Mouse (Mus musculus): Measurements from ENCODE around the gene Fetub.
"Not testable (repeated sequence)": the region's sequence is repeated elsewhere in the genome, so short reads cannot be mapped to it uniquely, and the experiment has no call there.

Gene Fetub

DNA sequence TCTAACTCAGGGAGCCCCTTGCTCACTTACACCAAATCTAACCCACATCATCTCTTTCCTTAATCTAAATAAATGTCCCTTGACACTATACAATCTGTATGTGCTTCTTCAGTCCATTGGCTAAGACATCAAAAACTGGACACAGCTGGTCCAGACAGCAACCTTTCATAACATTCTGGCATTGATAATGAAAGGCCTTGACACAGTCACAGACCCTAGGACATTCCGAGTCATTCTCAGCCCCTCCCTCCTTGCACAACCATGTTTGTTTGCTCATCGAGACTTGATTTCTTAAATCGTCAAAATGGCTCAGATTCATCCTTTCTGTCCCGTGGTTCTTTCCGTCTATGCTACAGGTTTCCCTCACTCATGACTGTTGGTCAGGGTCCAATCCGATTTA is 8.8 kb upstream of the Fetub start:
- DNase-seq (ENCODE audit: low read depth in 1 of 2, low spot score in 2 of 2): no peak

GRCm38 (mm10) chr16:22911986-22912385 is 6.1 kb upstream of the Fetub start:
- DNase-seq (ENCODE audit: low read depth in 1 of 2, low spot score in 2 of 2): no peak

DNA sequence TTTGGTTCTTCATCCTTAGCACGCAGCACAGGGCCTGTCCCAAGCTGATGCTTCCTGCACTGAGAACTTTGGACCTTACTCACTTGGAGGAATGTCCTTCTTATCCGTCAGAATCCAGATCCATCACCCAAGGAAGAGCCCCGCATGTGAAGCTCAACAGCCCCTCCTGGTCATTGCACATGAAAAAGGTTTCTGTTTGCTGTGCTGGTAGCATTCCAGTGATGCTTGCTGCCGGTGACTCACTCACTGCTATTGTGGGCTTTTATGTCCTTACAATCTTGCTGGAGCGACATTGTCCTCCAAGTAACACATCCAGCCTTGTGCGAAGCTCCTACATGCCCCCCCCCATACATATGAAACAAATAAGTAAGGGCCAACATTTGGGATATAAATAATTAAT is 5.2 kb upstream of the Fetub start:
- no peak for DNase-seq (ENCODE audit: low read depth in 1 of 2, low spot score in 2 of 2)

GRCm38 (mm10) chr16:22914276-22914675 is 3.9 kb upstream of the Fetub start:
- DNase-seq (ENCODE audit: low read depth in 1 of 2, low spot score in 2 of 2): no peak

- no peak for DNase-seq (ENCODE audit: low read depth in 1 of 2, low spot score in 2 of 2)
Measured at GRCm38 (mm10) chr16:22918664-22919312, 654 bp downstream of the Fetub start.

- no peak for DNase-seq (ENCODE audit: low read depth in 1 of 2, low spot score in 2 of 2)
Measured at GRCm38 (mm10) chr16:22919971-22920854, 2.1 kb downstream of the Fetub start.

- no peak for DNase-seq (ENCODE audit: low read depth in 1 of 2, low spot score in 2 of 2)
Measured at GRCm38 (mm10) chr16:22921761-22922160, 3.6 kb downstream of the Fetub start.

GRCm38 (mm10) chr16:22922433-22922832 is 4.3 kb downstream of the Fetub start:
- no peak for DNase-seq (ENCODE audit: low read depth in 1 of 2, low spot score in 2 of 2)

DNA sequence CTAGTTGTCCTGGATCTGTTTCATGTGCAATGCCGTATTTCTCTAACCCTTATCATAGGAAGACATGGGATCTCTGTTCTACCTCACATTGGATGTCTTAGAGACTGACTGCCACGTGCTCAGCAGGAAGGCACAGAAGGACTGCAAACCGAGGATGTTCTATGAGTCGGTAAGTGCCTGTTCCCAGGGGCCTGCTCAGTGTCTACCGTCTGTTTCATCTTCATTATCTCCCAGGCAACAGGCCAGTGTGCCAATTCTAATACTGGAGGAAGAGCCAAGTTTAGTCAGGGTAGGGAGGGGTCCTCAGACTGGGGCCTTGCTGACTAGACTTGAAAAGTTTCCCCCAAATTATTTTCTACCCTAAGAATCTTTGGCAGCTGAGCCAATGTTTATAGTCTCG is 11.4 kb downstream of the Fetub start:
- no peak for DNase-seq (ENCODE audit: low read depth in 1 of 2, low spot score in 2 of 2)

- DNase-seq (ENCODE audit: low read depth in 1 of 2, low spot score in 2 of 2): no peak
Measured at GRCm38 (mm10) chr16:22931431-22932200, 13.5 kb downstream of the Fetub start.

- DNase-seq (ENCODE audit: low read depth in 1 of 2, low spot score in 2 of 2): no peak
Measured at GRCm38 (mm10) chr16:22937631-22938030, 19.5 kb downstream of the Fetub start.

DNA sequence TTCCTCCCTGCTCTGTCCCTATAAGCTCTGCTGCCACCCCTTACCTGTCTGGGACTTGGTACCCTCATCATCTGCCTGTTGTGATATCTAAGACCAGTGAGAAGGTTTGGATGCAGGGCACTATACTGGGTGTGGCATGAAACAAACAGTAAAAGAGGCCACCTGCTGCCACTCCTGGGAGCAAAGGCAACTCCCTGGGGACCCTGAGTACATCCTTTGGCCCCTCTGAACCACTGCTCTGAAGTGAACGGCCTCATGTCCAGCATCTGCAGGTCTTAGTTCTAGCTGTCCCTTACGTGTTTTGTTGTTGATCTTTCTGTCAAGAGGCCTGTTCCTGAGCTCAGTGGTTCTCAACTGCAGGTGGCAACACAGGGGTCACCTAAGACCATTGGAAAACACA is 20.4 kb downstream of the Fetub start:
- DNase-seq (ENCODE audit: low read depth in 1 of 2, low spot score in 2 of 2): no peak

GRCm38 (mm10) chr16:22939120-22939695 is 21.1 kb downstream of the Fetub start:
- DNase-seq (ENCODE audit: low read depth in 1 of 2, low spot score in 2 of 2): no peak

DNA sequence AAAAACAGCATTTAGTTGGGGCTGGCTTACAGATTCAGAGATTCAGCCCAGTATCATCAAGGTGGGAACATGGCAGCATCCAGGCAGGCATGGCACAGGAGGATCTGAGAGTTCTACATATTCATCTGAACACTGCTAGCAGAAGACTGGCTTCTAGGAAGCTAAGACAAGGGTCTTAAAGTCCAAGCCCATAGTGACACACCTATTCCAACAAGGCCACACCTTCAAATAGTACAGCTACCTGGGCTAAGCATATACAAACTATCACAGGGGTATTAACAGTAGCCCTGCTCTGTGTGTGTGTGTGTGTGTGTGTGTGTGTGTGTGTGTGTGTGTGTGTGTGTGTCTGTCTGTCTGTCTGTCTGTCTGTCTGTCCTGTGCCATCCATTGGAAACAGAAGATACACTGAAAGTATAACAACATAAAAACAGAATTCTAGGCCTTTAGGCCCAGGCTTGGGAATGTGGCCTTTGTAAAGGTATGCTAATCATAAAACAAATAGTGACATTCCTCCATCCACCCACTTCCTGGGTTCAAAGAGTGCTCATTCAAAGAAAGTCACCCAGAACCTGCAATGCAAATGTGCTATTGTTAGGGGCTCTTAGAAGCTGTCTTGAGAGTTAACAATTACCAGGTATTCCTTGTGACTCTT is 23.8 kb downstream of the Fetub start:
- not testable (repeated sequence) for DNase-seq (ENCODE audit: low read depth in 1 of 2, low spot score in 2 of 2)

DNA sequence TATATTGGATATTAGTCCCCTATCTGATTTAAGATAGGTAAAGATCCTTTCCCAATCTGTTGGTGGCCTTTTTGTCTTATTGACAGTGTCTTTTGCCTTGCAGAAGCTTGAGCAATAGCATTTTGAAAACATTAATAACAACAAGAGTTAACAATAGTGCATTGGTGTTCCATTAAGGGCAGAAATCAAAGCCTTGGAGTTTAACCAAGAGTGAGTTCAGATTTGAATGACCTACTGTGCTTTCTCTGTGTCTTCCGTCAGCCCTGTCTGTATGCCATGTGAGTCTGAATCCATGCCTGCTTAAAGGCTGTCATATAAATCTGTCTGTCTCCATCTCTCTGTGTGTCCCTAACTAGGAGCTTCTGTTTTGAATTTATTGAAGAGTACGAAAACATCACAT is 29.2 kb downstream of the Fetub start:
- DNase-seq (ENCODE audit: low read depth in 1 of 2, low spot score in 2 of 2): no peak

- DNase-seq (ENCODE audit: low read depth in 1 of 2, low spot score in 2 of 2): no peak
Measured at GRCm38 (mm10) chr16:22950840-22951395, 32.8 kb downstream of the Fetub start, which contains the start of gene Hrg. Gene Hrg (plus strand): TSS chr16:22951072.

DNA sequence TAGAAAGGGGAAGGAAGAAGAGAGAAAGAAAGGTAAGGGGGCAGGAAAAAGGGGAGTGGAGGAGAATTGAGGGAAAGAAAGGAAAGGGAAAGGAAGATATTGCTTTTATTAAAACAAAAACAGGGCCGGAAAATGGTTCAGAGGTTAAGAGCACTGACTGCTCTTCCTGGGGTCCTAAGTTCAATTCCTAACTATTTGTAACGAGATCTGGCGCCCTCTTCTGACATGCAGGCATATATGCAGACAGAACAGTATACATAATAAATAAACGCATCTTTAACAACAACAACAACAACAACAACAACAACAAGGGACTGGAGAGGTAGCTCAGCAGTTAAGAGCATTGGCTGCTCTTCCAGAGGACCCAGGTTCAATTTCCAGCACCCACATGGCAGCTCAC is 34.9 kb downstream of the Fetub start:
- DNase-seq (ENCODE audit: low read depth in 1 of 2, low spot score in 2 of 2): no peak

GRCm38 (mm10) chr16:22955397-22956084 is 37.4 kb downstream of the Fetub start:
- no peak for DNase-seq (ENCODE audit: low read depth in 1 of 2, low spot score in 2 of 2)

GRCm38 (mm10) chr16:22956085-22956439 is 37.9 kb downstream of the Fetub start:
- DNase-seq (ENCODE audit: low read depth in 1 of 2, low spot score in 2 of 2): no peak

- no peak for DNase-seq (ENCODE audit: low read depth in 1 of 2, low spot score in 2 of 2)
Measured at GRCm38 (mm10) chr16:22961073-22961472, 42.9 kb downstream of the Fetub start.

Measured in monocyte, adult 2 months (primary cell).